Mouse (Mus musculus) lung, adult 2 months (tissue): Measurements from ENCODE around the gene Spef1.

Experiments
- CTCF ChIP-seq: fragments of 200-500 bp; IDR thresholded peaks from 2 replicates; pipeline ENCODE4 v1.5.1; 2011; ENCODE audit warnings: mild to moderate bottlenecking, low read length, control low read depth; ENCODE audit not compliant: insufficient read depth
- POLR2A ChIP-seq: fragments of 200-500 bp; IDR thresholded peaks from 2 replicates; pipeline ENCODE4 v1.6.1; 2011; ENCODE audit warnings: low read depth, mild to moderate bottlenecking, control low read depth, low read length, borderline replicate concordance; ENCODE audit errors: extremely low read depth

GRCm38 (mm10) chr2:131200710-131201109, 13.6 kb upstream of the Spef1 start:
- no peak for TF ChIP-seq CTCF
- no peak for TF ChIP-seq POLR2A
